Mouse (Mus musculus) pancreas, adult 10 weeks (tissue): ENCODE results near the gene Cyp19a1. TPM values are rescaled to one million over a fixed set of nuclear protein-coding genes. Genes with fewer than 3 reads are reported as not detected.

ENCODE experiments used
- polyA plus RNA-seq: library from polyadenylated mRNA; stranded (reverse); fragments of 350-450 nt; fragmentation: Illumina TruSeq; extraction: RNeasy Lipid Tissue Mini Kit (QIAGEN cat#74804); gene quantifications from one replicate; pipeline ENCODE4 v1.2.3, GENCODE M21; 2015; ENCODE audit warnings: low read depth, low replicate concordance; ENCODE audit not compliant: insufficient read depth

The Cyp19a1 gene
- not detected for polyA plus RNA-seq

DNA sequence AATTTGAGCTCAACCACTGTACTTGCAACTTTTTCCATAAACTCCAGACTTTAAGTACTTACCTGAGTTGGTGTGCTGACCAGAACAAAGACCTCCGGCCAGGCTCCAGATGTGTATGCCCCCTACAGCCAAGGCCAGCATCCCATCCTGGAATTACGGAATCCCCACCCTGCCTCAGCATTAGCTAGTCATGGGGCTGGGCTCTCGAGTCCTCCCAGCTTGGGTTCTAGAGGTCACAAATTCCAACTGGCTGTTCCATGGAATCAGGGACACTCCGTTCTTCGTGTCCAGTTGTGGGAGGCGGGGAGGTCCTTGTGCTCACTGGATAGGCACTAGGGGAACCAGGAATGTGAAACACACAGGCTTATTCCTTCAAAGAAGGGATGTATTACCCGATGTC lies at the start of gene Cyp19a1:
Gene Cyp19a1 (minus strand): TSS at position 101 of the 400 bp plus-strand sequence.

GRCm38 (mm10) chr9:54286331-54286987 lies 18.5 kb upstream of the Cyp19a1 start, which contains the start of gene Gldn:
Gldn (plus strand) TSS chr9:54286486.

Other genes starting within 250 kb of the Cyp19a1 start
- gene Tnfaip8l3, start 199.7 kb downstream of the Cyp19a1 start, polyA plus RNA-seq: not detected
- not detected for gene Gldn, start 18.4 kb upstream of the Cyp19a1 start, polyA plus RNA-seq
- gene Dmxl2, start 233.5 kb upstream of the Cyp19a1 start, polyA plus RNA-seq: 8.7 TPM